Mouse (Mus musculus): ENCODE measurements around the gene Glp1r.

Gene Glp1r

GRCm38 (mm10) chr17:30901627-30902026 lies at the start of gene Glp1r:
Gene Glp1r (plus strand): TSS chr17:30901817.
- DNase-seq (ENCODE audit: extremely low read depth, low read depth, low spot score) = no peak

DNA sequence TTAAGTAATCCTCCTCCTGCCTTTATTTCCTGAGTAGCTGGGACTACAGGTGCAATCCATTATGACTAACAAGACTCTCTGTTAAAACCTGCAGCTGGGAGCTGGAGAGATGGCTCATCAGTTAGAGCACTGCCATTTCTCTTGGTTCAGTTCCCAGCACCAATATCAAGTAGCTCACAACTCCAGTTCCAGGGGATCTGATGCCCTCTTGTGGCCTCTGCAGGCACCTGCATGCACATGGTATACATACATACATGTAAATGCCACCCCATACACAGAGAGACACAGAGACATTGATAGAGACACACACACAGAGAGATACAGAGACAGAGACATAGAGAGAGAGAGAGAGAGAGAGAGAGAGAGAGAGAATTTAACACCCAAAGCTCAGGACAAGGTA lies 49.3 kb upstream of the Glp1r start:
- no peak for DNase-seq (ENCODE audit: extremely low read depth, low read depth, low spot score)

- no peak for DNase-seq (ENCODE audit: extremely low read depth, low read depth, low spot score)
These were observed 44.3 kb upstream of the Glp1r start for GRCm38 (mm10) chr17:30857347-30857746.

- no peak for DNase-seq (ENCODE audit: extremely low read depth, low read depth, low spot score)
These were observed 42.9 kb upstream of the Glp1r start for GRCm38 (mm10) chr17:30858586-30859259.

DNA sequence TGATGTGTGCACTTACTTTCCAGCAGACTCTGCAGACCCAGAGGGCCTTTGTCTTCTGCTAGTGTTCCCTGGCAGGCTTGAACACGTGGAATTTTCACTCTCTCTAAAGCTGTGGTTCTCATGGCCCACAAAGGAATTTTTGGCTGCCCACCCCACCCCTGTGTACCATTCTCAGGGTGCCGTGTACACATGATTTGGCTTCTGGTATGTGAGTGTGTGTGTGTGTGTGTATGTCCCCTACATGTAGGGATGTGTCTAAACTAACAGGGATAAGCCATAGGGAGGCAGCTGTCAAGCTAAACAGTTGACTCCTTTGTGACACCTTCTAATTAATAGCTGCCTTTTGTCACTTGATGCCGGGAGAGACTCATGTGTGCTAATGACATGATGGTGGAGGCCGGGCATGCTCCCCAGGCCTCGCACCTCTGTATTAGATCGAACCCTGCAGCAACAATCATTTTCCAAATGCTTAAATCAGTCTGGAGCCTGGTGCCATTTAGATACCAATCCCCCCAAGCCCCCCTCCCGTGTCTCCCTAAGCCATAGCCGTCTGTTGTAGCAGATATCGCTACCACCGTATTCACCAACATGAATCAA lies 41.5 kb upstream of the Glp1r start:
- no peak for DNase-seq (ENCODE audit: extremely low read depth, low read depth, low spot score)

- DNase-seq (ENCODE audit: extremely low read depth, low read depth, low spot score) = no peak
These were observed 41.0 kb upstream of the Glp1r start for GRCm38 (mm10) chr17:30860606-30861005.

DNA sequence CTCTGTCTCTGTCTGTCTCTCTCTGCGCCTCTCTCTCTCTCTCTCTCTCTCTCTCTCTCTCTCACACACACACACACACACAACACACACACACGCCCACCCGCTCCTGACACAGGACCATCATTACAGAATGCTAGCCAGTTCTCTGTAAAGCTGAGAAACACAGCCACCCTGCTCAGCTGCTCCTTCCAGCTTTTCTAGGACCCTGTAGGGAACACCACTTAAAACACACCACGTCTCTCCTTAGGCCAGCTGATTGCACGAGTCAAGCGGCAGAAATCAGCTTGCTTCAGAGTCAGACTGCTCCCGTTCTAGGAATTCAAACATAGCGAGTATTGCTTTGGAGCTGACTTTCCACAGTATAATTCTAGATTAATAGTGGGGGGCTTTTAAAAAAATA lies 35.3 kb upstream of the Glp1r start:
- DNase-seq (ENCODE audit: extremely low read depth, low read depth, low spot score) = no peak

DNA sequence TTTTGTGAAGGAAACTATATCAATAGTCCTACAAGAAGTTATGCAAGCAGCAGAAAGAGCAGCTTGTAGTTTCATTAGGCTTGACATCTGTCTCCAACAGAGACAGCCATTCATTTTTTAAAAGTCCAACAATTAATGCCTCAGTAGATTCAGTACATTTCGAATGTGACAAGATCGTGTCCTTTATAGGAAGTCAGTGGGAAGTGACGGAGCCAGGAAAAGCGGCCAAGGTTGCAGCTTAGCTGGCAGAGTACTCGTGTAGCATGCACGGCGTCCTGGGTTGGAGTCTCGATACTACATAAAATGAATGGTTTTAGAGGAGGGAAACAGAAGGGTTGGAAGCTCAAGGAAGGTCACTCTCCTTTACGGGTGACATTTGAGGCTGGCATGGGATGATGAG lies 34.7 kb upstream of the Glp1r start:
- DNase-seq (ENCODE audit: extremely low read depth, low read depth, low spot score) = no peak

- DNase-seq (ENCODE audit: extremely low read depth, low read depth, low spot score) = no peak
These were observed 30.6 kb upstream of the Glp1r start for GRCm38 (mm10) chr17:30871040-30871439.

DNA sequence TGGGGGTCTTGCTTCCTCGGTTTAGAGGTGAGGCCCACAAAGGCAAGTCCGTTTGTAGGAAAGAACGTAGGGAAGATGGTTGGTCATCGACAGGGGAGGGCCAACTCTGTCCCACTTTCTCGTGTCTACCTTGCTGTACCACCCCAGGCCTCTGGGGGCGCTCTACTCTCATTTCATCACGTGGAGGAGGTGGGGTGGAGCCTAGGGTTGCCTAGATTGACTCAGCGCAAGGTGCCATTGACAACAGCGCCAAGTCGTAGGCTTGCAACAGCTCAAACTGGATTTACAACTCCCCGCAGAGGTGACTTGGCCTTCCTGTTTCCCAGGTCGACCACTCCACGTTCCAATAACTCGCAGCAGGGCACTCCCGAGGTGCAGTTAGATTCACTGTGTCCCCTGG lies 27.3 kb upstream of the Glp1r start:
- no peak for DNase-seq (ENCODE audit: extremely low read depth, low read depth, low spot score)

DNA sequence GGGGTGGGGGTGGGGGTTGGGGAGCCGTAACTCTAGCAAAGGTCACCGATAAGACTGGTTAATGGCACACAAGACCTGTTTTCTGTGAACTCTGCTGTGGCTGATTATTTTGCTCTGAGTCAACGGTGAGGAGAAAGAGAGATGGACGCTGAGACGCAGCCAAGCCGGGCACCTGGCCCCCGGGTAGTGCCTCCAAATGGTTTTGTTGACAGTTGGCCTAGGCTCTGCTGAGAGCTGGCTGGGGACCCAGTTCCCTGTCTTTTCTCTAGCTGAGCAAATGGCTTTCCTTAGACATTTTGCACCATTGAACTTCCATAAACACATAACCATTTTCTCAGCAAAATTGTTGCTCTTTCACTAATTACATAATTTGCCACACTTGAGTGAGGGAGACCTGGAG lies 24.2 kb upstream of the Glp1r start:
- no peak for DNase-seq (ENCODE audit: extremely low read depth, low read depth, low spot score)

GRCm38 (mm10) chr17:30878626-30879025 lies 23.0 kb upstream of the Glp1r start:
- DNase-seq (ENCODE audit: extremely low read depth, low read depth, low spot score) = no peak

- no peak for DNase-seq (ENCODE audit: extremely low read depth, low read depth, low spot score)
These were observed 21.2 kb upstream of the Glp1r start for GRCm38 (mm10) chr17:30880391-30880790.

DNA sequence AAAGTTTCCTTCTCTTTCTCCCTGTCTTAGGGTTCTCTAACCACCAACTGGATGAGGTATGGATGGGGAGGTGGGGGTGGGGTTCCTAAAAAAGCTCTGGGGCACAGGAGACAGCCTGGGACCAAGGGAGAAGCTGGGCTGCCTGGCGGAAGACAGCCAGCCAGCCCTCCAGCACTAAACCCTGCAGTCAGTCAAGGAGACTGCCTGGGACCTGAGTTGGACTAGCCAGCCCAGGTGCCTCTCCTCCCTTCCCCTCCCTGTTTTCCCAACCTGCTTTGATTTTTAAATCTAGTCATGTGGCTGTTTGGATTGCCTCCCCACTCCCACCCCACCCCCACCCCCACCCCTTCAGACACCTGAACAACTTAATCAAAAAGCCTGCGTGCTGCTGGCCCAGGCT lies 20.6 kb upstream of the Glp1r start:
- no peak for DNase-seq (ENCODE audit: extremely low read depth, low read depth, low spot score)

GRCm38 (mm10) chr17:30882206-30882605 lies 19.4 kb upstream of the Glp1r start:
- DNase-seq (ENCODE audit: extremely low read depth, low read depth, low spot score) = no peak

- DNase-seq (ENCODE audit: extremely low read depth, low read depth, low spot score) = no peak
These were observed 18.1 kb upstream of the Glp1r start for GRCm38 (mm10) chr17:30883534-30883933.

- no peak for DNase-seq (ENCODE audit: extremely low read depth, low read depth, low spot score)
These were observed 9.5 kb upstream of the Glp1r start for GRCm38 (mm10) chr17:30892086-30892485.

DNA sequence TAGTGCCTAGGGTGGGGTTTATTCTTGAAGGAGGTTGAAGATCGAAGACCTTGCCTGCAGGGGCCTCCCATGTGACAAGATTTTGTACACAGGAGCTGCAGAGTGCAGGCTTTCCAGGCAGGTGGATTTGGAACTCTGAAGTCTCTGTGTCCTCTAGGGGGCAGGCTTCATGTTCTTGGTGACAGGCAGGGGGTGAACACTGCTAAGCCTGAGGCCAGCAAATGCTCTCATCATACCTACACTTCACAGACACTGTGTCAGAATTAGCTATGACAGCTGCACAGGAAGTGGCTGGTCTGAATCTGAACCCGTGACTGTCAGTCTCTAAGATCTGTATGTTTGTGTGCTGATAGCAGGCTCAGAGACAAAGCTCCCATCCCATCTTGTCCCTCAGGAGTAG lies 8.9 kb upstream of the Glp1r start:
- no peak for DNase-seq (ENCODE audit: extremely low read depth, low read depth, low spot score)

DNA sequence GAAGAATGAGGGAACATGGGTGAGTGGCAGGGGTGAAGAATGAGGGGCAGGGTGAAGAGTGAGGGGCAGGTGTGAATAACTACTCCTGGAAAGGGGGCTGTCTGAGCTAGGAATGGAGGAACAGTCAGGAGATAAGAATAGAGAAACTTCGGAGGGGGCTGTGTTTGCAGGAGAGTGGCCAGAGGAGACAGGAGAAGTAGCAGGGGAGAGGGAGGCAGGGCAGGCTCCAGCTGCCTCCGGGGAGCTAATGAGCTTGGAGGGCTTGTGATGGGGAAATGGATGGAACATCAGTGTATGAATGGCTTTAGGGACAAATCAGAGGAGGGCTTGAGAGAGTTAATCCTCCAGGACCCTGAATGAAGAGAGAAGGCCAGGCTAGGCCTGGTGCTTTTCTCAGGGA lies 4.5 kb upstream of the Glp1r start:
- no peak for DNase-seq (ENCODE audit: extremely low read depth, low read depth, low spot score)

GRCm38 (mm10) chr17:30904096-30904495 lies 2.5 kb downstream of the Glp1r start:
- DNase-seq (ENCODE audit: extremely low read depth, low read depth, low spot score) = no peak

- DNase-seq (ENCODE audit: extremely low read depth, low read depth, low spot score) = no peak
These were observed 6.0 kb downstream of the Glp1r start for GRCm38 (mm10) chr17:30907577-30907976.

GRCm38 (mm10) chr17:30910866-30911731 lies 9.5 kb downstream of the Glp1r start:
- no peak for DNase-seq (ENCODE audit: extremely low read depth, low read depth, low spot score)

Data from fat pad, adult 2 months (tissue).